Mouse (Mus musculus): ENCODE measurements around the gene D17Wsu92e.

DNA sequence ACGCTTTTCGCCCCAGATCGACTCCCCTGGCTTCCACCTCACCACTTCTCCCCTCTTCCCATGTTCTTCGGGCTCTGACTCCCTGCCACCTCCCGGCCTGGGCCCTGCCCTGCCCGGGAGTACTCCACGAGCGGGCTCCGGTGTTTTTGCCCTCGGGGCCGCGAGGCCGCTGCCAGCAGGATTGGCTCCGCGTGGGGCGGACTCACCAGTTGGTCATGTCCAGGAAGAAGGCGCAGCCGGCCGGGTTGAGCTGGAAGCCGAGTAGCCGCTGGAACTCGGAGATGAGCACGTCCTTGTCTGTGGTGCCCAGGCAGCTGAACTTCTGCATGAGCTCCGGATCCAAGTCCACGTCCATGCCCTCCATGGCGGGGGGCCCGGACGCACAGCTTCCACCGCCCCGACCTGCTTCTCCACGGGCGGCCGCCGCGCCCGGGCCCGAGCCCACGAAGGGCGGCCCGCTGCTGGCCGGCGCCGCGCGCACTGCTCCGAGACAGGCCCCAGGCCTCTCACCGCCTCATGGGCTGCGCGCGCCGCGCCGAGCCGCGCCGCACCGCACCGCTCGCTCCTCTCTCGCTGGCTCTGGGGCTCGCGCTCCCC lies 379 bp downstream of the D17Wsu92e start:
- TF ChIP-seq MAFK (IDR thresholded peaks at IDR 0.05; ENCODE audit: insufficient read depth, low read depth, low read length), result no peak
- TF ChIP-seq CHD2 (IDR thresholded peaks at IDR 0.05; ENCODE audit: low read depth, low read length), result no peak
- no peak for TF ChIP-seq HCFC1 (IDR thresholded peaks at IDR 0.05; ENCODE audit: borderline replicate concordance, insufficient read depth, low read length)

Measured in ES-E14 (cell line).